Mouse (Mus musculus) spleen, postnatal 4 days (tissue): ENCODE measurements around the gene 4833423E24Rik.

Experiments
- DNase-seq, 2 experiments: peaks; one replicate each; pipeline ENCODE4 v3.0.0; 2022; ENCODE audit warnings: low spot score in 2 of 2

The 4833423E24Rik gene

DNA sequence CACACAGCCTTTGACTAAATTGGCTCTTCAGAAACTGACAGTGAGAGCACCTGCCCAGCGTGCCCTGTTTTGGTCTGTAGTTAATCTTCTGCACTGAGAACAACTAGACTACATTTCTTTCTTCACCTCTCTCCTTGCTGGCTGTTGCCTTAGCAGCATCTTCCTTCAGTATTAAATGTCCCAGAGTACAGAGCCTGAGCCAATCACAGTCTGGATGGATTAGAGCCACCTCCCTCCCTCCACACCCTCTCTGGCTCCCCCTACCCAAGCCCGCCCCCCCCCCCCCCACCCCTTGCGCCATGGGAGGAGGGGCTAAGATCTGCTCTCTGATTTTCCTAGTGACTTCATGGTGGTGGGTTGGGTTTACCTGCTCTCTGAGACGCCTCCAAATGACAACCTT lies at the start of gene 4833423E24Rik:
Gene 4833423E24Rik (minus strand): TSS at position 146 of the 400 bp plus-strand sequence.
- DNase-seq = no peak

DNA sequence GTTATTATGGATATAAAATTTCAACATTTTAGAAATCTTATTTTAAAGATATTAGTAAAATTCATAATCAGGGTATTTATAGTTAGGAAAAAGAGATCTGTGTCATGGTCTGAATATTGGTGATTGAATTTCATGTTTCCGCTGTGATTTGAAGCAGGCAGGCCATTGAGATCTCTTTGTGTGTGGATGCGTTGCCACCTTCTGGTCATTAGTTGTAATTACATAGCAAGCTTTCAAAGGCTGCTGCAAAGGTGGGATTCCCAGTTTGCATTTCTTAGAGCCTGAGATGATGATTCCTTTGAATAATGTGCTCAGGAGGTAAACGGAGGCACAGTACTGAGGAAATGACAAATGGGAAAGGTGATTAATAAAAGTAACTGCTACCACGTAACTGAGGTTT lies 42.4 kb upstream of the 4833423E24Rik start:
- DNase-seq = no peak

DNA sequence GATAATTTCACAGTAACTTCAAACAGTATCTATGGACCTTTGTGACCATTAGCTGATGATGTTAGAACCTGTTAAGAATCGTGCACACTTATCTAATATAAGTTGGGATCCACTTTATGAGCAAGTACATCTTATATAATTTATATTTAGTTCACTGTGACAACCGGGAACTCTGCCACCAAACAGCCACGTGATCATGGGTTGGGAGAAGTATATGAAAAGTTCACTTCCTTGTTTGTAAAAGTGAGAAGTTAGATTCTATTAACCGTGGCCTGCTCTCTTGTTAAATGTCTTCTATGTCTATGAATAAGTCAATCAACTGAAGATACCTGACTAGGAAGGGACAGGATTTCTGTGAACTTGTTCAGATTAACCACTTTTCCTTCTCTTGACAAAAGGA lies 41.4 kb upstream of the 4833423E24Rik start:
- DNase-seq = no peak

DNA sequence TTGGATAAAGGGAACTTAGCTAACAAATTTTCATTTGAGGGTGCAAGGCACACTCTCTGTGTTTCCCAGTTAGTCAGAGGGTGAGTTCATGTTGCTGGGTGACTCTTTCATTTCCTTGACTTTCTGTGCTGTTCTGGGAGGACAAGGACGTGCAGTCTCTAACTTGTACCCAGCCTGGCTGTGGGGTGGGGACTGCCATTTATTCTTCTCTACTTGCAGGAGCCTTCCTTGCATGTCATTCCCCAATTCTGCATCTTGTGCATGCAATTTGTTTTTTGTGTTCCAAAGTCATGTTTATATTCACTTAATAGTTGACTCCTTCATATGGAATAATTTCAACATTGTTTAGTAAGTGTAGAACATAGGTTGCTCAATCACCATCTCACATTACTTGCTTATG lies 36.0 kb upstream of the 4833423E24Rik start:
- no peak for DNase-seq

DNA sequence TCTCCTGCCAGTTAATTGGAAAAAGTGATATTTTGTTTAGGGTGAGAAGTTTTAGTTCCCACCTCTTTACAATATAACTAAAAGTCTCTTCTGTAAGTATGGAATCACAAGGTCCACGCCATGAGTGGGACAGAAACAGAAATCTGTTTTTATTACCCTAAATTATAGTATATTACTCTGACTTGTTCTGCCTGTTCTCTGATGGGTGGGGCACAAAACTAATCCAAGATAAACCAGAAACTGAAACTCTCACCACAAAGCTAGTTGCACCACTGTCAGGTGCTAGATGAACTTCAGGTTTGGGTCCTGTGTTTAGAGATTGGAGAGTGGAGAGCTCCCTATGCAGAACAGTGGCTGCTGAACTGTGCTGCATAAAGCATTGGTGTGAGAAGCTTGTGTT lies 15.1 kb upstream of the 4833423E24Rik start:
- no peak for DNase-seq

DNA sequence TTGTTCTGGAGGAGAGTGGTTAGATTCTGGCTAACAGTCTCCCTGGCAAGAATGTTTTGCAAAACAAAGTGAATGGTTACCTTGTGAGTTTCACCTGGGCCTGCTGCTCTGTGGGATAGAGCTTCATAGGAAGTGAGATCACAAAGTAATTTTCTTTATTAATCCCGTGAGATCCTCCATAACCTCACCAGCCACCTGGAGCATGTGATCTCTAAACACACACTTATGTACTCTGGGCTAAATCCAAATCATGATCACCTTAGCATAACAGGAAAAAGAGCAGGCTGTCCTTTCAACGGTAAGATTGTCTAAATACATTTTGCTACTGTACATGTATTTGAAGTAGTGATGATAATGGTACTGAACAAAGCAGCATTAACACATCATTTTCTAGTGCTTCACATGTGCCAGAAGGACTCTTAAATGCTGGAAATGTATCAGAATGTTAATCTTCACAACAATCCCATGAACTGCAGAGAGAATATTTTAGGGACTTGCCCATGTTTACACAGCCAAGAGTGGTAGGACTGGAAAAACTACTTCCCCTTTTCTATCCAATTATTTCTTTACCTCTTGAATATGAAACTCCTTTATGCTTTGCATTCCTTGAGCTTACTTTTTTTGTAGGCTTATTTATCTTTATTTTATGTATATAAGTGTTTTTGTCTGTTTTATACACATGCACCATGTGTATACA lies 13.4 kb upstream of the 4833423E24Rik start:
- no peak for DNase-seq

DNA sequence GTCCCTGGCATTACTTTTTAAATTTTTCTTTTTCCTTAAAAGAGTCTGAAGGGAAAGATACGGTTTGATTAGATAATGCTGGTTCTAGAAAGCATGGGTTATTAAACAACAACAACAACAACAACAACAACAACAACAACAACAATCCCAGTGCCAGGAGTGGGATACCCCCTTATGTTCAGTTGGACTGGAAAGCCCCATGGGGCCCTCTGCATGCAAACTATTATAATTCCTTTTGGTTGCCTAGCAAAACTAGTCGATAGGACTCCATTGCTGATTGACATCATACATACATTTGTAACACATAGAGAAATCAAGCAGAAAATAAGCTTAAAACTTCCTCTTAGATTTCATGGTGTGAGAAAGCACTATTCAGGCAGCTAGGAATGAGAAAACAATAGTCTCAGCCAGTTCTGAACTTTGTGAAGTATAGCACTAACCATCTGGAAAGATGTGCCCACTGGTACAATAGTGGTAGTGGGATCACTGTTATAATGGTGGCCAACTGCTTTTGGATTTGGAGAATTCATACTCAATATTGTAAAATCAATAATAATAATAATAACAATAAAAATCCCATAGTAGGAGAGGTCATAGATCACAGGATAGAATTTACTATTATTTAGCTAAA lies 4.2 kb upstream of the 4833423E24Rik start:
- DNase-seq = no peak

DNA sequence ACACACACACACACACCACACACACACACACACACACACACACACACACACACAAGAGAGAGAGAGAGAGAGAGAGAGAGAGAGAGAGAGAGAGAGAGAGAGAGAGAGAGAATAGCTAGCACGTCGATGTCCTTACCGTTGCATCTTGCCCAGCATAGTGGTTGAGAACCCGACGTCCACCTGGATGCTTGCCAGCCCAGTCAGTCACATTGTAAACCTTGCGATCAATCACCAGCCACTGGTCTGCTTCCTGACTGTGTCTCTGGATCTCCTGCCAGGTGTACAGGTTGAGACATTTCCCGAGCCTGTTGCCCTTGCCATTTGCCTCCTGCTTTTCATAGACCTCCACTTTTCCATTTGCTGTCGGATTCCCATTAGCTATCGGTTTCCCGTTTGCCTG lies 532 bp downstream of the 4833423E24Rik start:
- no peak for DNase-seq

DNA sequence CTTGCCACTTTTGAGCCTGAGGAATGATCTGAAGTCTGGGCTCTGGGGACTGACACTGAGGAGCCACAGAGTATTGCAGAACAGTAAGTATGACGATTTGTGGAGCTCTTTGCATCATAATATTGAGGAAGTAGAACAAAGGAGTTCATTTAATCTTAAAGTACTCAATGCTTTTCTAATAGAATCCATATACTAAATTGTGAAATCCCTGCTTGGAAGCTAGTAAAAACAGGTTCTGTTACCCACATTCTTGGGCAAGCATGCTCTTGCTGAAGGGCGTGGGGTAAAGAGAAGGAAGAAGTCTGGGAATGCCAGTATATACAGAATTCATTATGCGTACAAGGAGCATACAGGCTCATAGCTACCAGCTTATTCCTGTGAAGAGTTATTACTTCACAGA lies 8.4 kb downstream of the 4833423E24Rik start:
- DNase-seq = no peak

DNA sequence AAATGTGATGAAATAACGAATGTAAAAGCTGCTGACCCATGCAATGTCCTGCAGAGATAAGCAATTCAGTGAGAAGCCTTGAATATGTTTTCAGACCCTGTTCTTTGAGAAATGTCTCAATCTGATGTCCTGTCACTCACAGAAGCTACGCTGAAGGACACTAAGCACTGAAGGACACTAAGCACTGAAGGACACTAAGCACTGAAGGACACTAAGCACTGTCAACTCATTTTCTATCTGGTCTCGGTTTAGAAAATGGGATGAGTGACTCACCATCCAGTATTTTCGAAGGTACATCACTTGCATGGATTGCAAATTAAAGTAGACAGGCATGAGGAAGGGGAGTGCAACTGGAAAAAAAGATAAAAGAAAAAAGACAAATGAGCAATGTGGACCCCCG lies 28.4 kb downstream of the 4833423E24Rik start:
- no peak for DNase-seq

DNA sequence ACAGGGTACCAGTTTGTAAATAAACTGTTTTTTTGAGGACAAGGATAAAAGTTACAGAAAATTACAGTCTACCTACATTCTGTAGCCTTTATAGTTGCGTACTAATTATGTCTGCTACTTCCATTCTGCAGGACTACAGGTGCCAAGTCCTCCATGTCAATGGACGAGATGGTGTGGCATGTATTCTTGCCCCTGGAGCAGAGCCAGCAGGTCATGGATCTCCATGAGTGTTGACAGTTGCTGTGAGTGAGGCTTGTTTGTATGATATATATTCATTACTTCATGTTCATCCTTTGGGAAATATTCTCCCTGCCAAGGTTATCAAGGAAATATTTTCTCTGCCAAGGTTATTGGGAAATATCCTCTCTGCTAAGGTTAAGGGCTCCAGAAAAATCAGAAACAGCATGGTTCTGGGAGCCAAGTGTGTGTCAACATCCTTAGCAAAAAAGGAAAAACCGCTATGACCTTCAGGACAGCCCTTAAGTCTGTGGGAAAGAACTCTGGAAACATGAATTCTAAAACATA lies 52.0 kb downstream of the 4833423E24Rik start:
- no peak for DNase-seq

DNA sequence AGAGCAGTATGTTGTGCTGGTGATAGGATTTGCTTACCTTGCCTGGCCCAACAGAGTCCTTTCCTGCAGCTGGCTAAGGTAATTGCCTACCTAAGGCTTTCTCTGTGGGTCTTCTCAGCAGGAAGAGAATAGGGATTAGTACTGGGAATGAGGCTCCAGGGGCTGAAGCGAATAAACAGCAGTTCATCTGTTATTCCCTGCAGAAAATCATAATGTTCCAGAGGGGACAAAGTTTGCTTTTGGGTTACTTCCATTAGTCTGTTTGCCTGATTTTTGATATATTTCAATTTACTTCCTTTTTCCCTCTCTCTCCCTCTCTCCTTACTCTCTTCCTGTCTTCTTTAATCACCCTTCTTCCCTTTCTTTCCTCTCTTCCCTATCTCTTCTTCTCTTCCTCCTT lies 75.3 kb downstream of the 4833423E24Rik start, which contains the start of gene Olfr995:
Gene Olfr995 (minus strand): TSS at position 101 of the 400 bp plus-strand sequence.
- DNase-seq = no peak

DNA sequence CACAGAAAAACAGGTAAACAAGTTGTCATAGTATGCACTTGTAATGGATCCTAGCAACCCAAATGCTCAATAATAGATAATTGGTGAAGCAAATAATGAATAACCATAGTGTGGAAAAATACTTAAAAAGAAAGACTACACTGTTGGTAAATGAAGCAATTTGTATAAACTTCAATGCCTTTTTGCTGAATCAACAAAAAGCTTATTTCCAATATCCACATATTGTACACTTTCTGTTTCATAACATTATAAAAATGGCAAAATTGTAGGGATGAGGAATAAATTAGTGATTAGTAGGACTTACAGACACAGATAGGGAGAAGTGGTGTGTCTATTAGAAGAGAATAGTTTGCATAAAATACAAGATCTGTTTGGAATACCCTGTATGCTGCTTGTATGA lies 76.3 kb downstream of the 4833423E24Rik start:
- DNase-seq = no peak

DNA sequence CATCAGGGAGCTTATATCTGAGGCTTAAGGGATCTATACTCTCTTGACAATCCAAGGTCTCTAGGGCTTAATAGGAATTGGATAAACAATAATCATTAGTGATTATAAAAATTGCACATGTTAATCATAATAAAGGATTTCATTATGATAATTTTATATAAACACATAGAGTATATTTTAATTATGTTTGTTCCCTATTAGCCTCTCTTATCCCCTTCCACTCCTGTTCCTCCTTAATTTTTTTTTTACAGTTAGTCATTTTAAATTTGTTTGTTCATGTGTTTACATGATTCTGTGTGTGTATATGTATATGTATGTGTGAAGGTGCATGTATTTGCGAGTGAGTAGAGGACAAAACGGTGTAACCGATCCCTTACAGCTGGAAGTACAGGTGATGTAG lies 82.5 kb downstream of the 4833423E24Rik start, which contains the start of gene Olfr994:
Gene Olfr994 (minus strand): TSS at position 101 of the 400 bp plus-strand sequence.
- no peak for DNase-seq
